Mouse (Mus musculus) MEL (cell line): ENCODE measurements around the gene Vmn1r131. TPM values are rescaled to one million over a fixed set of nuclear protein-coding genes. Genes with fewer than 3 reads are reported as not detected.
"Not testable (repeated sequence)": the region's sequence is repeated elsewhere in the genome, so short reads cannot be mapped to it uniquely, and the experiment has no call there.

ENCODE experiments used
- DNase-seq: peaks from one replicate; pipeline ENCODE4 v3.0.0; 2011; ENCODE audit warnings: low read depth, low spot score
- H3K27ac ChIP-seq: 2 replicates; pipeline ENCODE4 v1.5.1; 2012; ENCODE audit warnings: low read depth, mild to moderate bottlenecking, control low read depth, low read length, moderate library complexity; ENCODE audit not compliant: control insufficient read depth
- H3K27me3 ChIP-seq, 2 experiments: fragments of 150-350 bp in 1 of 2; sonication (generic) in 1 of 2; 2 replicates each; pipeline ENCODE4 v1.6.1; 2012; ENCODE audit warnings: low read length in 2 of 2, mild to moderate bottlenecking in 2 of 2, improper control_type of control experiment in 1 of 2, moderate library complexity in 1 of 2; ENCODE audit not compliant: insufficient read depth in 2 of 2, control insufficient read depth in 1 of 2
- H3K36me3 ChIP-seq, 2 experiments: 2 replicates each; pipeline ENCODE4 v1.6.1; 2012 to 2014; ENCODE audit warnings: low read length in 2 of 2, improper control_type of control experiment in 1 of 2, inconsistent platforms in 1 of 2, mild to moderate bottlenecking in 1 of 2; ENCODE audit not compliant: insufficient read depth in 2 of 2, control insufficient read depth in 1 of 2
- H3K4me1 ChIP-seq, 2 experiments: fragments of 150-350 bp in 1 of 2; sonication (generic) in 1 of 2; 2 replicates each; pipeline ENCODE4 v1.6.1; 2012; ENCODE audit warnings: low read length in 2 of 2, improper control_type of control experiment in 1 of 2, mild to moderate bottlenecking in 1 of 2; ENCODE audit not compliant: insufficient read depth in 2 of 2, control insufficient read depth in 1 of 2
- H3K4me3 ChIP-seq, 2 experiments: fragments of 150-350 bp in 1 of 2; sonication (generic) in 1 of 2; 2 replicates each; pipeline ENCODE4 v1.5.1; 2012; ENCODE audit warnings: low read depth in 2 of 2, low read length in 2 of 2, mild to moderate bottlenecking in 2 of 2, moderate library complexity in 2 of 2, control low read depth in 1 of 2, improper control_type of control experiment in 1 of 2; ENCODE audit not compliant: control insufficient read depth in 1 of 2, insufficient read depth in 1 of 2
- H3K79me2 ChIP-seq: 2 replicates; pipeline ENCODE4 v1.6.1; 2012; ENCODE audit warnings: mild to moderate bottlenecking, low read length, moderate library complexity; ENCODE audit not compliant: control insufficient read depth, poor library complexity, insufficient read depth
- H3K9ac ChIP-seq: 2 replicates; pipeline ENCODE4 v1.6.1; 2012; ENCODE audit warnings: low read depth, mild to moderate bottlenecking, control low read depth, low read length, moderate library complexity; ENCODE audit not compliant: control insufficient read depth, poor library complexity, severe bottlenecking
- H3K9me3 ChIP-seq: fragments of 150-350 bp; sonication (generic); replicated peaks from 2 replicates; pipeline ENCODE4 v1.6.1; 2012; ENCODE audit warnings: mild to moderate bottlenecking, low read length, improper control_type of control experiment, moderate library complexity; ENCODE audit not compliant: insufficient read depth
- polyA plus RNA-seq, 2 experiments: library from polyadenylated mRNA; stranded (reverse) in 1 of 2; unstranded in 1 of 2; fragments of >175 nt in 1 of 2; fragments of >200 nt in 1 of 2; gene quantifications; 2 replicates each; pipeline versions ENCODE4 v1.2.1 to v1.2.4; 2012; ENCODE audit warnings: low replicate concordance in 2 of 2, low read depth in 1 of 2; ENCODE audit not compliant: insufficient read length in 2 of 2, insufficient read depth in 1 of 2, missing spikeins in 1 of 2
- total RNA-seq: library from RNA; depleted of rRNA; stranded (reverse); fragments of 300-350 nt; gene quantifications from 2 replicates; pipeline ENCODE4 v1.2.3, GENCODE M21; 2012; rRNA removed

The Vmn1r131 gene
- total RNA-seq = not detected in 2 replicates
- not detected for polyA plus RNA-seq

DNA sequence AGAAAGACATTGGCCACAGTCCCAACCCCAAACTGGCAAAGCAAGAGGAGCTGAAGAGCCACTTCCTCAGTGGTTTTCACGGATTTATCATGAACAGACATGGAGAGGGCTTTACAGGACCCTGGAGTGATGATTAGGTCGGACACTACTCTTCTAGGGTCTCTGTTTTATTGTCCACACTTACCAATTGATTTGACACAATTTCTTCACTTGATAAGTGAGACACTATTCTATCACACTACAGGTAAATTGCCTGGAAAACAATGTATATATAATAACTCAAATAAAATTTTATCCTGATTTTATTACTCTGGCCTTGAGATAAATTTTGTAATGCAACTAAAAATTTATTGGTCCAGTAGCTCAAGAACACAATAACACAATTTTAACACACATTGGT lies at the start of gene Vmn1r131:
Gene Vmn1r131 (minus strand): TSS at position 101 of the 400 bp plus-strand sequence.
- H3K4me3 ChIP-seq, H3K27me3 ChIP-seq, H3K79me2 ChIP-seq, H3K4me1 ChIP-seq, H3K36me3 ChIP-seq, H3K27ac ChIP-seq, H3K9me3 ChIP-seq, DNase-seq, H3K9ac ChIP-seq: not testable (repeated sequence)

GRCm38 (mm10) chr7:21511480-21511879 lies 34.4 kb downstream of the Vmn1r131 start, which contains the start of gene Vmn1r130:
TSS of gene Vmn1r130 (plus strand) at chr7:21511780.
- not testable (repeated sequence) for H3K4me1 ChIP-seq, H3K79me2 ChIP-seq, H3K4me3 ChIP-seq, H3K36me3 ChIP-seq, H3K27ac ChIP-seq, H3K27me3 ChIP-seq, H3K9me3 ChIP-seq, DNase-seq, H3K9ac ChIP-seq

Other genes starting within 250 kb of the Vmn1r131 start
- gene Vmn1r126, start 244.6 kb downstream of the Vmn1r131 start, total RNA-seq = not detected in 2 replicates
- gene Vmn1r126, start 244.6 kb downstream of the Vmn1r131 start, polyA plus RNA-seq = not detected
- gene Vmn1r127, start 226.2 kb downstream of the Vmn1r131 start, total RNA-seq = not detected in 2 replicates
- not detected for gene Vmn1r127, start 226.2 kb downstream of the Vmn1r131 start, polyA plus RNA-seq
- gene Vmn1r128, start 196.7 kb downstream of the Vmn1r131 start, total RNA-seq = not detected in 2 replicates
- gene Vmn1r128, start 196.7 kb downstream of the Vmn1r131 start, polyA plus RNA-seq = not detected
- gene Vmn1r129, start 184.8 kb downstream of the Vmn1r131 start, total RNA-seq = not detected in 2 replicates
- gene Vmn1r129, start 184.8 kb downstream of the Vmn1r131 start, polyA plus RNA-seq = not detected
- not detected in 2 replicates for gene Gm6882, start 113.3 kb downstream of the Vmn1r131 start, total RNA-seq
- gene Gm6882, start 113.3 kb downstream of the Vmn1r131 start, polyA plus RNA-seq = not detected
- not detected in 2 replicates for gene Vmn1r130, start 34.3 kb downstream of the Vmn1r131 start, total RNA-seq
- gene Vmn1r130, start 34.3 kb downstream of the Vmn1r131 start, polyA plus RNA-seq = not detected
- gene Vmn1r132, start 68.0 kb upstream of the Vmn1r131 start, total RNA-seq = not detected in 2 replicates
- gene Vmn1r132, start 68.0 kb upstream of the Vmn1r131 start, polyA plus RNA-seq = not detected
- not detected in 2 replicates for gene Gm4175, start 215.4 kb upstream of the Vmn1r131 start, total RNA-seq
- gene Gm4175, start 215.4 kb upstream of the Vmn1r131 start, polyA plus RNA-seq = not detected